Mouse (Mus musculus): ENCODE measurements around the gene Adi1.
A peak's percentile ranks its signal among the peaks of the same experiment; 100 is the strongest.

The Adi1 gene

GRCm38 (mm10) chr12:28675121-28675924, at the start of gene Adi1:
TSS of gene Adi1 (plus strand) at chr12:28675231.
- peak; percentile 90 for DNase-seq (ENCODE audit: low read depth, low spot score)

- no peak for DNase-seq (ENCODE audit: low read depth, low spot score)
These were observed 49.6 kb upstream of the Adi1 start for GRCm38 (mm10) chr12:28625407-28625806.

GRCm38 (mm10) chr12:28627092-28627491, 47.9 kb upstream of the Adi1 start:
- DNase-seq (ENCODE audit: low read depth, low spot score) = no peak

GRCm38 (mm10) chr12:28628436-28628835, 46.6 kb upstream of the Adi1 start:
- DNase-seq (ENCODE audit: low read depth, low spot score) = no peak

- DNase-seq (ENCODE audit: low read depth, low spot score) = no peak
These were observed 39.9 kb upstream of the Adi1 start for GRCm38 (mm10) chr12:28635058-28635534.

- DNase-seq (ENCODE audit: low read depth, low spot score) = peak; percentile 96
These were observed 39.2 kb upstream of the Adi1 start, which contains the start of gene Rps7 for GRCm38 (mm10) chr12:28635535-28636476. TSS of gene Rps7 (minus strand) at chr12:28635953.

- DNase-seq (ENCODE audit: low read depth, low spot score) = no peak
These were observed 38.5 kb upstream of the Adi1 start for GRCm38 (mm10) chr12:28636543-28636942.

- DNase-seq (ENCODE audit: low read depth, low spot score) = peak; percentile 54
These were observed 36.3 kb upstream of the Adi1 start for GRCm38 (mm10) chr12:28638778-28639177.

- peak; percentile 94 for DNase-seq (ENCODE audit: low read depth, low spot score)
These were observed 25.6 kb upstream of the Adi1 start, which contains the start of gene Rnaseh1 for GRCm38 (mm10) chr12:28649141-28650110. TSS of gene Rnaseh1 (plus strand) at chr12:28649602.

- DNase-seq (ENCODE audit: low read depth, low spot score) = no peak
These were observed 12.4 kb upstream of the Adi1 start for GRCm38 (mm10) chr12:28662628-28663027.

GRCm38 (mm10) chr12:28666734-28667133, 8.3 kb upstream of the Adi1 start:
- no peak for DNase-seq (ENCODE audit: low read depth, low spot score)

- DNase-seq (ENCODE audit: low read depth, low spot score) = no peak
These were observed 7.7 kb upstream of the Adi1 start for GRCm38 (mm10) chr12:28667287-28667686.

GRCm38 (mm10) chr12:28674038-28674720, 852 bp upstream of the Adi1 start:
- peak; percentile 49 for DNase-seq (ENCODE audit: low read depth, low spot score)

GRCm38 (mm10) chr12:28675925-28676209, 836 bp downstream of the Adi1 start:
- DNase-seq (ENCODE audit: low read depth, low spot score) = no peak

GRCm38 (mm10) chr12:28684674-28685073, 9.6 kb downstream of the Adi1 start:
- DNase-seq (ENCODE audit: low read depth, low spot score) = no peak

- no peak for DNase-seq (ENCODE audit: low read depth, low spot score)
These were observed 10.7 kb downstream of the Adi1 start for GRCm38 (mm10) chr12:28685771-28686170.

GRCm38 (mm10) chr12:28686199-28686879, 11.3 kb downstream of the Adi1 start:
- no peak for DNase-seq (ENCODE audit: low read depth, low spot score)

GRCm38 (mm10) chr12:28688996-28689395, 14.0 kb downstream of the Adi1 start:
- no peak for DNase-seq (ENCODE audit: low read depth, low spot score)

GRCm38 (mm10) chr12:28690730-28691129, 15.7 kb downstream of the Adi1 start:
- DNase-seq (ENCODE audit: low read depth, low spot score) = no peak

- DNase-seq (ENCODE audit: low read depth, low spot score) = no peak
These were observed 18.7 kb downstream of the Adi1 start for GRCm38 (mm10) chr12:28693738-28694137.
